Mouse (Mus musculus) inflammation-experienced regulatory T-cells, adult 16 weeks (primary cell): ENCODE measurements around the gene Gm3238. TPM values are rescaled to one million over a fixed set of nuclear protein-coding genes. Genes with fewer than 3 reads are reported as not detected.

Experiments used
- polyA plus RNA-seq: library from polyadenylated mRNA; unstranded; fragments of 100-300 nt; shearing (Covaris generic); gene quantifications from one replicate; pipeline ENCODE4 v1.2.1, GENCODE M21; 2017

The Gm3238 gene
- polyA plus RNA-seq, result not detected

GRCm38 (mm10) chr10:77771225-77771624, at the start of gene Gm3238:
TSS of gene Gm3238 (minus strand) at chr10:77771325.

DNA sequence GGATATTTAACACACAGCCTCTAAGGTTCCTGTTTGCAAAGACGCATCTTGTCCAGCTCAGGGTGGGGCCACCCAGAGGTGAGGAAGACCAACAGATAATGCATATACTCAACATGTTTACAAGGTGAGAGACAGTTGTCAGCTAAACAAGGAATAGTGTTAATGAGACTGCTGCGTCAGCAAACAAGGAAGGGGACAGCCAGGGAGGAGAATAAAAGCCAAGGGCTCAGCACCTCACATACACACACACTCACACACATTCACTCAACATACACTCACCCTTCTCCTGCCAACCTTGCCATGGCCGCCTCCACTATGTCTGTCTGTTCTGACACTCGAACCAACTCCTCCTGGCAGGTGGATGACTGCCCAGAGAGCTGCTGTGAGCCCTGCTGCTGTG, 43.3 kb upstream of the Gm3238 start, which contains the start of gene Gm2696:
Gm2696 (plus strand) TSS at position 301 of the 400 bp plus-strand sequence.

GRCm38 (mm10) chr10:77811743-77812142, 40.6 kb upstream of the Gm3238 start, which contains the start of gene Gm9507:
TSS of gene Gm9507 (minus strand) at chr10:77811843.

GRCm38 (mm10) chr10:77798921-77799508, 27.9 kb upstream of the Gm3238 start, which contains the start of gene Gm19668:
TSS of gene Gm19668 (minus strand) at chr10:77799133.

GRCm38 (mm10) chr10:77794976-77795375, 23.9 kb upstream of the Gm3238 start, which contains the start of gene Gm9639:
TSS of gene Gm9639 (minus strand) at chr10:77795076.

DNA sequence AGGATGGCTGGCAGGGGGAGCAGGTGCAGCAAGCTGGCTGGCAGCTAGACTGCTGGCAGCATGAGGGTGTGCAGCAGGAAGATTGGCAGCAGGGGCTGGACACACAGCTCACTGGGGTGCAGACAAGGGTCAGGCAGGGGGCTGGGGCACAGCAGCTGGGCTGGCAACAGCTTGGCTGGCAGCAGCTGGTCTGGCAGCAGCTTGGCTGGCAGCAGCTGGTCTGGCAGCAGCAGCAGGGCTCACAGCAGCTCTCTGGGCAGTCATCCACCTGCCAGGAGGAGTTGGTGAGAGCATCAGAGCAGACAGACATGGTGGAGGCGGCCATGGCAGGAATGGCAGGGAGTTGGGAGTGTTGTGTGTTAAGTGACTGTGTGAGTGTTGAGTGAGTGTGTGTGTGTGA, 16.8 kb upstream of the Gm3238 start, which contains the start of gene Gm7137:
Gm7137 (minus strand) TSS at position 325 of the 400 bp plus-strand sequence.

GRCm38 (mm10) chr10:77782442-77782841, 11.3 kb upstream of the Gm3238 start, which contains the start of gene Gm3250:
TSS of gene Gm3250 (minus strand) at chr10:77782542.

GRCm38 (mm10) chr10:77776844-77777243, 5.7 kb upstream of the Gm3238 start, which contains the start of gene Gm7138:
TSS of gene Gm7138 (minus strand) at chr10:77776944.

GRCm38 (mm10) chr10:77759582-77759981, 11.5 kb downstream of the Gm3238 start, which contains the start of gene Gm3233:
TSS of gene Gm3233 (minus strand) at chr10:77759682.

GRCm38 (mm10) chr10:77751254-77751653, 19.9 kb downstream of the Gm3238 start, which contains the start of gene Gm9736:
TSS of gene Gm9736 (minus strand) at chr10:77751354.

GRCm38 (mm10) chr10:77741924-77742688, 29.0 kb downstream of the Gm3238 start, which contains the start of gene Gm18596:
TSS of gene Gm18596 (minus strand) at chr10:77742638.

GRCm38 (mm10) chr10:77726186-77726585, 44.9 kb downstream of the Gm3238 start, which contains the start of gene Gm10100:
TSS of gene Gm10100 (plus strand) at chr10:77726486.

Other genes with a start within 250 kb of the Gm3238 start
- gene Itgb2, start 241.1 kb downstream of the Gm3238 start, polyA plus RNA-seq, result 668 TPM
- gene Pttg1ip, start 189.6 kb downstream of the Gm3238 start, polyA plus RNA-seq, result 130 TPM
- gene Sumo3, start 165.2 kb downstream of the Gm3238 start, polyA plus RNA-seq, result 133 TPM
- gene Gm49325, start 165.1 kb downstream of the Gm3238 start, polyA plus RNA-seq, result not detected
- gene Ube2g2, start 149.1 kb downstream of the Gm3238 start, polyA plus RNA-seq, result 75.8 TPM
- 0.69 TPM for gene Tspear, start 84.8 kb downstream of the Gm3238 start, polyA plus RNA-seq
- not detected for gene Gm19402, start 80.6 kb downstream of the Gm3238 start, polyA plus RNA-seq
- not detected for gene Gm9508, start 74.1 kb downstream of the Gm3238 start, polyA plus RNA-seq
- gene Gm10272, start 64.7 kb downstream of the Gm3238 start, polyA plus RNA-seq, result not detected
- gene Gm10024, start 59.9 kb downstream of the Gm3238 start, polyA plus RNA-seq, result not detected
- not detected for gene Gm10142, start 55.5 kb downstream of the Gm3238 start, polyA plus RNA-seq
- not detected for gene Krtap12-1, start 50.7 kb downstream of the Gm3238 start, polyA plus RNA-seq
- not detected for gene Gm10100, start 44.8 kb downstream of the Gm3238 start, polyA plus RNA-seq
- not detected for gene Gm18596, start 28.7 kb downstream of the Gm3238 start, polyA plus RNA-seq
- gene Gm9736, start 20.0 kb downstream of the Gm3238 start, polyA plus RNA-seq, result not detected
- not detected for gene Gm3233, start 11.6 kb downstream of the Gm3238 start, polyA plus RNA-seq
- not detected for gene Gm7138, start 5.6 kb upstream of the Gm3238 start, polyA plus RNA-seq
- not detected for gene Gm3250, start 11.2 kb upstream of the Gm3238 start, polyA plus RNA-seq
- not detected for gene Gm7137, start 16.9 kb upstream of the Gm3238 start, polyA plus RNA-seq
- not detected for gene Gm9639, start 23.8 kb upstream of the Gm3238 start, polyA plus RNA-seq
- not detected for gene Gm19668, start 27.8 kb upstream of the Gm3238 start, polyA plus RNA-seq
- not detected for gene Gm9507, start 40.5 kb upstream of the Gm3238 start, polyA plus RNA-seq
- not detected for gene Gm2696, start 43.4 kb upstream of the Gm3238 start, polyA plus RNA-seq
- gene Krtap10-4, start 55.8 kb upstream of the Gm3238 start, polyA plus RNA-seq, result not detected
- not detected for gene Krtap10-10, start 64.6 kb upstream of the Gm3238 start, polyA plus RNA-seq
- gene Gm36176, start 75.5 kb upstream of the Gm3238 start, polyA plus RNA-seq, result not detected
- not detected for gene Gm10318, start 81.5 kb upstream of the Gm3238 start, polyA plus RNA-seq
- gene Gm3285, start 90.7 kb upstream of the Gm3238 start, polyA plus RNA-seq, result not detected
- gene Lrrc3, start 131.2 kb upstream of the Gm3238 start, polyA plus RNA-seq, result not detected
- 0.71 TPM for gene Trpm2, start 199.2 kb upstream of the Gm3238 start, polyA plus RNA-seq
- 11.9 TPM for gene 1810043G02Rik, start 207.2 kb upstream of the Gm3238 start, polyA plus RNA-seq
- gene Pfkl, start 238.8 kb upstream of the Gm3238 start, polyA plus RNA-seq, result 111 TPM